Mouse (Mus musculus): Measurements from ENCODE around the gene Immt.

DNA sequence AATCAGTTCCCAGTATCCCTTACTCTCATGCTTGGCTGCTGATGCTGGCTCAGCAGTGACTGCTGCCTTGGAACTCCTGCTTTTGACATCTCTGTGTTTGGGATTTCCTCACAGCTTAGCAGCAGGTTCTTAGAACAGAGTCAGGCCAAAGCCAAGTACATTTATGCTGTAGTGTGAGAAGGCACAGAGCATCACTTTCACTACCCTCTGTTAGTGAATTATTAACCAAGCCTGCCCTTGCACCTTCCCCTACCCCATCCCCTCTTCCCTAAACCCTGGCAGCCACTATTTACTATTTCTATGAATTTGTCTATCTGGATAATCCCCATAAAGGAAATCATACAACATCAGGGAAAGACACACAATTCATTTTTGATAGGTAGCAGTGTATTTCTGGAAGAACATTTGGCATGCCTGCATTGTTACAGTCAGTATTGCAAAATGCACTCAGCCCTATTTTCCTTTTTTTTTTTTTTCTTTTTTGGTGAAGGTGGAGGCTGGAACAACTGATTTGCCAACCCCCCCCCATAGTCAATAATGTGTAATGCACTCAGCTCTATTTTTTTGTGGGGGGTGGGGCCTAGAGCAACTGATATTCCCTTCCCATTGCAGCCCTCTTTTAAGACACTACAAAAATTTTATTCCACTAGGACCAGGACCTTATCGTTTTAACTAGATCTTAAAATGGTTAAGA is 9.6 kb downstream of the Immt start:
- TF ChIP-seq POLR2A (IDR thresholded peaks at IDR 0.05; ENCODE audit: low read depth, low read length) (no peak), CTCF (IDR thresholded peaks at IDR 0.05; ENCODE audit: borderline replicate concordance, insufficient read depth, low read length) (no peak)
